Mouse (Mus musculus) central nervous system, embryonic 14 days (tissue): Measurements from ENCODE around the gene Olfr847. TPM values are rescaled to one million over a fixed set of nuclear protein-coding genes. Genes with fewer than 3 reads are reported as not detected.

Source experiments
- polyA plus RNA-seq: library from polyadenylated mRNA; depleted of rRNA; stranded (reverse); fragments of >200 nt; gene quantifications from 2 replicates; pipeline ENCODE4 v1.2.3, GENCODE M21; 2012; rRNA removed

Olfr847 gene
- not detected in 2 replicates for polyA plus RNA-seq

DNA sequence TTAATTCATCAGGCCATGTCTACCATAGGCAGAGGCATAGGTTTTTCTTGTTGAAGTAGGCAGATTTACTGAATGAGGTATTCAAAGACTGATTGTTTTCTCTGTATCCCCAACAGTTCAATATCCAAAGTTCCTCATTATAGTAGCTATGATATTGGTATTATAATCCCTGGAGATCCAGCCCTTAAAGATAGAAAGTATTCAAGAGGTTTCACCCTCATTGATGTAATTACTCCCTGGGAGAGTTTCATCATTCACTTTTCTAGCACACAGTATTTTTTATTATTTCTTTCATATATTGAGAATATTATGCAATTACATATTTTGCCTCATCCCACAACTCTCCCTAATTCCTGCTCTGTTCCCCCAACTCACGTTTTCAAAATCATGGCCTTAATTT, at the start of gene Olfr847:
TSS of gene Olfr847 (minus strand) at position 101 of the 400 bp plus-strand sequence.

DNA sequence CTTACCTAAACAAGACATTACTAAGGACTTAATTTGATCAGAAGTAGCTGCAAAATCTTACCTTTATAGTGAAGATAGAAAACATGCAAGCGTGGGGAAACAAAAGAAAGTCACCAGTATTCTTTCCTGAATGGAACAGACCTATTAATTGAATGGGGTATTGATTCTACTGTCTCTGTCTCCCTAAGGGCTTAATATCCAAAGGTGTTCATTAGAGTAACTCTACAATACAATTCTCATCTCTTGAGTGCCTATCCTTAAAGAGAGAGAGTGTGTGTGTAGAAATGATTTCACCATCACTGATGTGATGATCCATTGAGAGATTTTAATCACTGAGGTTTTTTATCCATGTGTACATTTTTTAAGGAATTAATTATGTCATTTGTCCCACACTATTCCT, 14.6 kb downstream of the Olfr847 start, which contains the start of gene Olfr846:
TSS of gene Olfr846 (minus strand) at position 101 of the 400 bp plus-strand sequence.

DNA sequence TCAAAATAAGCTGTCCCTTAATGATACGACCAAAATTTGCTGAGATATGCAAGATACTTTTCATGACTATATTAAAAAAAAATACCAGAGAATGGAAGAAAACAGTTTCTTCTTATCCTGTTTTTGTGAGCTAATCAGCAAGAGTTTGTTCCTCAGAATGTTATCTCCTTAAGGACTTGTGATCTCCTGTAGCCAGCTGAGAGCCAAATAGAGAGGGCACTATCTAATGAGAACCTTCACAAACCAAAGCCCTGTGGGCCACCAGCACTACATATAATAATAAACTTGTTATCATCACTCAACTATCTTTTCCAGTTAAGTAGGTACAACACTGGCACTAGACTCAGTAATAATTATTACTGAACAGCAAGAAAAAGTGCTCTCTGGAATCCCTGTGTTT, 42.3 kb downstream of the Olfr847 start, which contains the start of gene Olfr845:
TSS of gene Olfr845 (plus strand) at position 301 of the 400 bp plus-strand sequence.

Other genes starting within 250 kb of the Olfr847 start
- gene Olfr837, start 242.4 kb downstream of the Olfr847 start, polyA plus RNA-seq = not detected in 2 replicates
- gene Olfr839-ps1, start 201.4 kb downstream of the Olfr847 start, polyA plus RNA-seq = not detected in 2 replicates
- gene Olfr843, start 126.7 kb downstream of the Olfr847 start, polyA plus RNA-seq = not detected in 2 replicates
- not detected in 2 replicates for gene Olfr844, start 62.3 kb downstream of the Olfr847 start, polyA plus RNA-seq
- gene Olfr845, start 42.2 kb downstream of the Olfr847 start, polyA plus RNA-seq = not detected in 2 replicates
- not detected in 2 replicates for gene Olfr846, start 14.7 kb downstream of the Olfr847 start, polyA plus RNA-seq
- not detected in 2 replicates for gene Olfr849, start 61.6 kb upstream of the Olfr847 start, polyA plus RNA-seq
- gene Olfr850, start 99.6 kb upstream of the Olfr847 start, polyA plus RNA-seq = not detected in 2 replicates
- gene Olfr851, start 114.6 kb upstream of the Olfr847 start, polyA plus RNA-seq = not detected in 2 replicates
- gene Olfr853, start 162.4 kb upstream of the Olfr847 start, polyA plus RNA-seq = not detected in 2 replicates
- not detected in 2 replicates for gene Olfr854, start 188.7 kb upstream of the Olfr847 start, polyA plus RNA-seq
- gene Olfr855, start 203.9 kb upstream of the Olfr847 start, polyA plus RNA-seq = not detected in 2 replicates
- 31.1 and 34.0 TPM in 2 replicates for gene Zfp317, start 243.4 kb upstream of the Olfr847 start, polyA plus RNA-seq